Mouse (Mus musculus): Measurements from ENCODE around the gene 4930470P17Rik. TPM values are rescaled to one million over a fixed set of nuclear protein-coding genes. Genes with fewer than 3 reads are reported as not detected.

The 4930470P17Rik gene
- total and polyA plus RNA-seq, 3 experiments, result not detected

DNA sequence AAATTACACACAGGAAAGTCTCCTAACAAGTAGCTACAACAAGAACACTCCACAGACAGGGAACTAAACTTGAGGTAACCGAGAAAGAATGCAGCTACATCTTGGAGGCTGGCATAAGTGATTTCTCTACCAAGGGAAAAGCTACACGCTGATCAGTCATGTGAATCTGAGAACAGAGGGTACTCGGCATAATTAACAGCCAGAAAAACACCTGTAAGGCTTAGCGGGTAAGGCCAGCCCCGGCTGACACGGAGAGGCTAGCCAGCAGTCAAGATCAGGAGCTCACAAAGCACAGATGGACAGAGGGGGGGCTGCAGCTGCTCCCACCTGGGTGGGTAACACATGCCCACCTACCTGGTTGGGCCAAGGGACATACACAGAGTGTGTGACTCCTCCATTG lies 9.7 kb downstream of the 4930470P17Rik start:
- no peaks in the 10 kb centered on the region for H3K27me3 ChIP-seq (ENCODE audit: control insufficient read depth in 1 of 2, insufficient read depth in 2 of 2, low read length in 2 of 2)
- H3K36me3 ChIP-seq (ENCODE audit: control insufficient read depth in 1 of 2, insufficient read depth in 2 of 2, low read length in 2 of 2), result no peaks in the 10 kb centered on the region
- DNase-seq (ENCODE audit: low read depth, low spot score), result no peak
- H3K9me3 ChIP-seq (replicated peaks; ENCODE audit: insufficient read depth, low read length), result no peaks in the 10 kb centered on the region
- no peak overlapping the region for H3K9ac ChIP-seq (ENCODE audit: control insufficient read depth, low read depth, low read length, poor library complexity, severe bottlenecking)
- no peaks in the 10 kb centered on the region for H3K4me1 ChIP-seq (ENCODE audit: control insufficient read depth in 1 of 2, insufficient read depth in 2 of 2, low read length in 2 of 2)
- TF ChIP-seq POLR2A (IDR thresholded peaks at IDR 0.05; ENCODE audit: control insufficient read depth in 1 of 2, insufficient read depth in 1 of 2, low read depth in 1 of 2, low read length in 2 of 2, poor library complexity in 1 of 2) (no peak), TCF12 (IDR thresholded peaks at IDR 0.05; ENCODE audit: low read depth, low read length) (no peak), ZNF384 (IDR thresholded peaks at IDR 0.05; ENCODE audit: low read depth, low read length) (no peak), SIN3A (IDR thresholded peaks at IDR 0.05; ENCODE audit: low read length) (no peak), ETS1 (IDR thresholded peaks at IDR 0.05; ENCODE audit: low read depth, low read length) (no peak), TAL1 (IDR thresholded peaks at IDR 0.05; ENCODE audit: low read length) (no peak), HCFC1 (IDR thresholded peaks at IDR 0.05; ENCODE audit: low read depth, low read length) (no peak), CHD2 (IDR thresholded peaks at IDR 0.05; ENCODE audit: low read length) (no peak), POLR2AphosphoS5 (IDR thresholded peaks at IDR 0.05; ENCODE audit: borderline replicate concordance, low read depth, low read length) (no peak), SMC3 (IDR thresholded peaks at IDR 0.05; ENCODE audit: low read depth, low read length) (no peak), RCOR1 (IDR thresholded peaks at IDR 0.05; ENCODE audit: low read depth, low read length) (no peak), CTCF (IDR thresholded peaks at IDR 0.05 in 2 of 3, conservative IDR thresholded peaks at IDR 0.05 in 1 of 3; ENCODE audit: control insufficient read depth in 1 of 3, insufficient read depth in 1 of 3, low read depth in 2 of 3, low read length in 3 of 3, poor library complexity in 1 of 3, severe bottlenecking in 1 of 3) (no peak), MYB (IDR thresholded peaks at IDR 0.05; ENCODE audit: low read depth, low read length) (no peak), MYC (IDR thresholded peaks at IDR 0.05; ENCODE audit: low read depth, low read length) (no peak)
- no peaks in the 10 kb centered on the region for H3K79me2 ChIP-seq (ENCODE audit: control insufficient read depth, insufficient read depth, low read length, poor library complexity)
- no peak overlapping the region for H3K4me3 ChIP-seq (ENCODE audit: control insufficient read depth in 1 of 2, insufficient read depth in 1 of 2, low read depth in 2 of 2, low read length in 2 of 2)
- no peak overlapping the region for H3K27ac ChIP-seq (ENCODE audit: control insufficient read depth, low read depth, low read length)

DNA sequence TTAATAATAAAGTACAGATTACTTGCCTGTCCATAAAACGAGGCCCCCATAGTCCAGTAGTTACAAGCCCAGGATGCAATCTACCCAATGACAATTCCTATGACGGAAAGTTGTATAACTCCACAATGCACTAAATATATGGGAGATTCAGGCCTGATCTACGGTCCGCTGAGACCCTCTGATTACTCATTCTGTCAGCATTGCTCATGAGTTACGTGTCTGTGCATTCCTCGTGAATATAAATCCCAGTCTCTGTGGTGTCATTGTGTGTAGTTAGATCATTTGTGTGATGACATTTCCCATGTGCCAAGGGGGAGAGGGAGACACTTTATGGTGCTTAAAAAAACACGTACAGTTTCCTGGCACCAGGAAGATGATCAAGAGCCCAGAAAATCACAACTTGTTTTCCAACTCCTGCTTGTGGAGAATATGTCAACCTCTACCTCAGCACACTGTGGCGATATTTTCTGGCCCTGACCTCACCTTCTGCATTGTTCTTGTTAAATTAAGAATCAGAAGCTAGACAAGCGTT lies 13.4 kb downstream of the 4930470P17Rik start:
- TF ChIP-seq MYB (IDR thresholded peaks at IDR 0.05; ENCODE audit: low read depth, low read length) (no peak), POLR2A (IDR thresholded peaks at IDR 0.05; ENCODE audit: control insufficient read depth in 1 of 2, insufficient read depth in 1 of 2, low read depth in 1 of 2, low read length in 2 of 2, poor library complexity in 1 of 2) (no peak), MEF2A (IDR thresholded peaks at IDR 0.05; ENCODE audit: extremely low read depth, insufficient replicate concordance, low read depth, low read length, poor library complexity, severe bottlenecking) (no peak), CHD2 (IDR thresholded peaks at IDR 0.05; ENCODE audit: low read length) (no peak), USF2 (IDR thresholded peaks at IDR 0.05; ENCODE audit: borderline replicate concordance in 1 of 2, insufficient read depth in 1 of 2, low read depth in 1 of 2, low read length in 2 of 2) (no peak), ELF1 (IDR thresholded peaks at IDR 0.05; ENCODE audit: low read depth, low read length) (no peak), GABPA (IDR thresholded peaks at IDR 0.05; ENCODE audit: low read depth, low read length) (no peak), RCOR1 (IDR thresholded peaks at IDR 0.05; ENCODE audit: low read depth, low read length) (no peak), E2F4 (IDR thresholded peaks at IDR 0.05; ENCODE audit: borderline replicate concordance, low read depth, low read length) (no peak), ZC3H11A (IDR thresholded peaks at IDR 0.05; ENCODE audit: low read depth, low read length) (no peak), KAT2A (conservative IDR thresholded peaks at IDR 0.05; ENCODE audit: low read depth, low read length) (no peak), ZNF384 (IDR thresholded peaks at IDR 0.05; ENCODE audit: low read depth, low read length) (no peak), CTCF (IDR thresholded peaks at IDR 0.05 in 2 of 3, conservative IDR thresholded peaks at IDR 0.05 in 1 of 3; ENCODE audit: control insufficient read depth in 1 of 3, insufficient read depth in 1 of 3, low read depth in 2 of 3, low read length in 3 of 3, poor library complexity in 1 of 3, severe bottlenecking in 1 of 3) (no peak), NELFE (IDR thresholded peaks at IDR 0.05; ENCODE audit: low read depth, low read length) (no peak), TBP (IDR thresholded peaks at IDR 0.05; ENCODE audit: low read depth, low read length) (no peak), ZKSCAN1 (IDR thresholded peaks at IDR 0.05; ENCODE audit: low read depth, low read length) (no peak), NRF1 (IDR thresholded peaks at IDR 0.05; ENCODE audit: insufficient read depth, low read depth, low read length, poor library complexity, severe bottlenecking) (no peak), ETS1 (IDR thresholded peaks at IDR 0.05; ENCODE audit: low read depth, low read length) (no peak)
- H3K9me3 ChIP-seq (replicated peaks; ENCODE audit: insufficient read depth, low read length), result no peaks in the 10 kb centered on the region
- no peaks in the 10 kb centered on the region for H3K36me3 ChIP-seq (ENCODE audit: control insufficient read depth in 1 of 2, insufficient read depth in 2 of 2, low read length in 2 of 2)
- H3K4me1 ChIP-seq (ENCODE audit: control insufficient read depth in 1 of 2, insufficient read depth in 2 of 2, low read length in 2 of 2), result no peaks in the 10 kb centered on the region
- DNase-seq (ENCODE audit: low read depth, low spot score), result no peak
- no peaks in the 10 kb centered on the region for H3K27me3 ChIP-seq (ENCODE audit: control insufficient read depth in 1 of 2, insufficient read depth in 2 of 2, low read length in 2 of 2)
- no peak overlapping the region for H3K4me3 ChIP-seq (ENCODE audit: control insufficient read depth in 1 of 2, insufficient read depth in 1 of 2, low read depth in 2 of 2, low read length in 2 of 2)
- no peak overlapping the region for H3K9ac ChIP-seq (ENCODE audit: control insufficient read depth, low read depth, low read length, poor library complexity, severe bottlenecking)
- H3K27ac ChIP-seq (ENCODE audit: control insufficient read depth, low read depth, low read length), result no peak overlapping the region
- no peaks in the 10 kb centered on the region for H3K79me2 ChIP-seq (ENCODE audit: control insufficient read depth, insufficient read depth, low read length, poor library complexity)
